Mouse (Mus musculus) heart, adult 2 months (tissue): ENCODE measurements around the gene Ramp2.

Experiments used
- CTCF ChIP-seq: fragments of 200-600 bp; IDR thresholded peaks from 2 replicates; pipeline ENCODE4 v1.8.1; 2022; ENCODE audit warnings: antibody characterized with exemption, mild to moderate bottlenecking, moderate library complexity
- EP300 ChIP-seq: fragments of 200-500 bp; IDR thresholded peaks from 2 replicates; pipeline ENCODE4 v1.6.1; 2011; ENCODE audit warnings: low read depth, low read length, control low read depth; ENCODE audit not compliant: insufficient read depth
- POLR2A ChIP-seq: fragments of 200-500 bp; IDR thresholded peaks from 2 replicates; pipeline ENCODE4 v1.6.1; 2011; ENCODE audit warnings: mild to moderate bottlenecking, low read depth, low read length, control low read depth; ENCODE audit not compliant: insufficient read depth

DNA sequence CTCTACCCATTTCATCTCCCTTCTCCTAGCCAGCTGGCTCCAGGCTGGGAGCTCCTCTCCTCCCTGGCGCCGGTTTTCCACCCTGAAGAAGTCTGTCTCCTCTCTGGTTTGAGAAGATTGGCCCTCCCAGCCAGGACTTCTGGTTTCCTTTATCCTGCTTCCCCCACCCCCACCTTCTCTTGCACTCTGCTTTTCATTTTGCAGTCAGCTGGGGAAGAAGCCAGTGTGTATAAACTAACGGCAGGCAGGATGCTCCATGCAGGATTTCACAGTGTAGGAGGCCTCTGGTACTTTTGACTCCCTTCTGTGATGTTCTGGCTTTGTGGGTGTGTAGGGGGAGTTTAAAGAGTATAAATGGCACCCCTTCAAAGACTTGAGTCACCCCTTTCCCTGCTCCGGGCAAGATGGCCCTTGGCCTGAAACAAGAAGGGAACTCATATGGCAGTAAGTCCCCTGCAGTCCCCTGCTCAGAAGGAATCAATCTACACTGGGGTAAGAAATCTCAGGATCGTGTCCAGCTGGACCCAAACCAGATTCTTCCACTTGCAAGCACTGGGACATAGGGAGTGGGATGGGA is 7.7 kb upstream of the Ramp2 start:
- TF ChIP-seq POLR2A: no peak
- TF ChIP-seq CTCF: no peak
- no peak for TF ChIP-seq EP300
